Mouse (Mus musculus): ENCODE data around the gene Pmm1.

GRCm38 (mm10) chr15:81915663-81916062 is 45.1 kb downstream of the Pmm1 start:
- TF ChIP-seq POLR2A (IDR thresholded peaks at IDR 0.05; ENCODE audit: low read depth, low read length), result no peak
- TF ChIP-seq CTCF (IDR thresholded peaks at IDR 0.05; ENCODE audit: borderline replicate concordance, insufficient read depth, low read length), result no peak
